Mouse (Mus musculus): Measurements from ENCODE around the gene Traf1. TPM values are rescaled to one million over a fixed set of nuclear protein-coding genes. Genes with fewer than 3 reads are reported as not detected.

The Traf1 gene
- total and polyA plus RNA-seq, 2 experiments from 2014 or later = 2.6 to 3.9 TPM

GRCm38 (mm10) chr2:34978226-34978625, 16.7 kb upstream of the Traf1 start:
- peaks cover 11% of the 10 kb centered on the region; the same call in 1 of the 2 replicates for H3K4me1 ChIP-seq (ENCODE audit: insufficient read depth, low read length)
- H3K9ac ChIP-seq (replicated peaks; ENCODE audit: low read length) = no peak overlapping the region
- no peak for TF ChIP-seq CTCF (IDR thresholded peaks at IDR 0.05; ENCODE audit: low read depth)
- H3K27me3 ChIP-seq (ENCODE audit: insufficient read depth, low read length) = no peaks in the 10 kb centered on the region
- H3K4me2 ChIP-seq (ENCODE audit: low read depth, low read length) = no peak overlapping the region
- H3K9me3 ChIP-seq (ENCODE audit: low read length) = no peaks in the 10 kb centered on the region
- H3K4me3 ChIP-seq (ENCODE audit: low read length) = no peak overlapping the region
- no peaks in the 10 kb centered on the region for H3K36me3 ChIP-seq (ENCODE audit: insufficient read depth, low read length)
- ATAC-seq (no peak), DNase-seq (ENCODE audit: low spot score) (no peak)
- WGBS = 98% methylated on average over 2 of the region's 2 CpGs
- no peak overlapping the region for H3K27ac ChIP-seq

- no peak for TF ChIP-seq CTCF (IDR thresholded peaks at IDR 0.05; ENCODE audit: low read depth)
- Histone ChIP-seq H3K9ac (replicated peaks; ENCODE audit: low read length) (no peak overlapping the region), H3K27me3 (ENCODE audit: insufficient read depth, low read length) (no peaks in the 10 kb centered on the region), H3K36me3 (ENCODE audit: insufficient read depth, low read length) (no peaks in the 10 kb centered on the region), H3K4me1 (ENCODE audit: insufficient read depth, low read length) (peaks cover 2% of the 10 kb centered on the region; the same call in 1 of the 2 replicates), H3K27ac (no peak overlapping the region), H3K4me2 (ENCODE audit: low read depth, low read length) (no peak overlapping the region), H3K4me3 (ENCODE audit: low read length) (no peak overlapping the region), H3K9me3 (ENCODE audit: low read length) (no peaks in the 10 kb centered on the region)
- ATAC-seq = no peak
- no peak for DNase-seq (ENCODE audit: low spot score)
- 89% methylated on average over 8 of the region's 8 CpGs for WGBS
Observed at GRCm38 (mm10) chr2:34976945-34977658, 15.5 kb upstream of the Traf1 start.

DNA sequence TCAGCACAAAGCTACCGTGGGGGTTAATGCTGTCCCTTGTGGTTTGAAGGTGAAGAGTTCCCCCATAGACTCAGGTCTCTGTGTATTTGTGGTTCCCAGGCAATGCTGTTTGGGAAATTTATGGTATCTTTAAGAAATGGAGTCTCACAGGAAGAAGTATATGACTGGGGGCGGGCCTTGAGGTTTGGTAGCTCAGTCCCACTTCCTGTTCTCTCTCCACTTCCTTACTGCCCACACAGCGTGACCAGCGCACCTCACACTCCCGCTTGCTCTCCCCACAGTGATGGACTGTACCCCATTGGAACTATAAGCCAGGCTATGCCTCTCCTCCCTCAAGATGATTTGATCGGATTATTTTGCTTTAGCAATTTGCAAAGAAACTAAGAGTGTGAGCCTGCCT, 14.9 kb upstream of the Traf1 start:
- no peaks in the 10 kb centered on the region for H3K9me3 ChIP-seq (ENCODE audit: low read length)
- H3K9ac ChIP-seq (replicated peaks; ENCODE audit: low read length) = no peak overlapping the region
- H3K4me1 ChIP-seq (ENCODE audit: insufficient read depth, low read length) = no peaks in the 10 kb centered on the region
- H3K4me2 ChIP-seq (ENCODE audit: low read depth, low read length) = no peak overlapping the region
- DNase-seq (ENCODE audit: low spot score) = no peak
- no peak overlapping the region for H3K27ac ChIP-seq
- no peaks in the 10 kb centered on the region for H3K36me3 ChIP-seq (ENCODE audit: insufficient read depth, low read length)
- no peak for TF ChIP-seq CTCF (IDR thresholded peaks at IDR 0.05; ENCODE audit: low read depth)
- 91% methylated on average over 6 of the region's 6 CpGs for WGBS
- no peaks in the 10 kb centered on the region for H3K27me3 ChIP-seq (ENCODE audit: insufficient read depth, low read length)
- ATAC-seq = no peak
- H3K4me3 ChIP-seq (ENCODE audit: low read length) = no peak overlapping the region

DNA sequence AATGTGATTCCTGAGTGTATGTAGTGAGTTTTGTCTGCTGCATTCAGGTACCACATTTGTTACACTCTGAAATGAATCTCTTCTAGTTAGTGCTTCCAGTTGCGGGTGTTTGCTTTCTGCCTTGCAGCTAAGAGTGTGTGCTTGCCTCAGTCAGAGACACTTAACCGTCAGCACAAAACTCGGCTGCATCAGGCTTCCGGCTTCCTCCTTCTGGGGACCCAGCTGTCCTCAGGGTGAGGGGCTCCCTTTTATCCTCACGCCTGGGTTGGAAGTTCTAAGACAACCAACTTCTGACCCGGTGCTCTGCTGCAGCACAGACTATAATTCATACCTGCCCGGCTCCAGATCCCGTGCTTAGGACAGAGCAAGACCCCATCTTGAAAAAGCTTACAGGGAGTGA, 11.5 kb upstream of the Traf1 start:
- 91% methylated on average over 8 of the region's 8 CpGs for WGBS
- Histone ChIP-seq H3K9me3 (ENCODE audit: low read length) (no peaks in the 10 kb centered on the region), H3K4me1 (ENCODE audit: insufficient read depth, low read length) (no peaks in the 10 kb centered on the region), H3K27me3 (ENCODE audit: insufficient read depth, low read length) (no peaks in the 10 kb centered on the region), H3K4me3 (ENCODE audit: low read length) (no peak overlapping the region), H3K36me3 (ENCODE audit: insufficient read depth, low read length) (no peaks in the 10 kb centered on the region), H3K27ac (no peak overlapping the region), H3K9ac (replicated peaks; ENCODE audit: low read length) (no peak overlapping the region), H3K4me2 (ENCODE audit: low read depth, low read length) (no peak overlapping the region)
- ATAC-seq (no peak), DNase-seq (ENCODE audit: low spot score) (no peak)
- TF ChIP-seq CTCF (IDR thresholded peaks at IDR 0.05; ENCODE audit: low read depth) = no peak

GRCm38 (mm10) chr2:34971080-34971888, 9.7 kb upstream of the Traf1 start:
- ATAC-seq = no peak
- H3K27me3 ChIP-seq (ENCODE audit: insufficient read depth, low read length) = no peaks in the 10 kb centered on the region

GRCm38 (mm10) chr2:34970092-34970750, 8.6 kb upstream of the Traf1 start:
- Histone ChIP-seq H3K9ac (replicated peaks; ENCODE audit: low read length) (no peak overlapping the region), H3K4me2 (ENCODE audit: low read depth, low read length) (no peak overlapping the region), H3K9me3 (ENCODE audit: low read length) (no peaks in the 10 kb centered on the region), H3K4me1 (ENCODE audit: insufficient read depth, low read length) (no peaks in the 10 kb centered on the region), H3K27me3 (ENCODE audit: insufficient read depth, low read length) (no peaks in the 10 kb centered on the region), H3K36me3 (ENCODE audit: insufficient read depth, low read length) (no peaks in the 10 kb centered on the region), H3K27ac (no peak overlapping the region), H3K4me3 (ENCODE audit: low read length) (no peak overlapping the region)
- 41% methylated on average over 9 of the region's 9 CpGs for WGBS
- DNase-seq (ENCODE audit: low spot score) (peak; percentile 80), ATAC-seq (peak; percentile 58; the same call in 1 of the 2 replicates)
- peak; percentile 82 for TF ChIP-seq CTCF (IDR thresholded peaks at IDR 0.05; ENCODE audit: low read depth)

More at GRCm38 (mm10) chr2:34971080-34971888, 9.7 kb upstream of the Traf1 start:
- no peaks in the 10 kb centered on the region for H3K36me3 ChIP-seq (ENCODE audit: insufficient read depth, low read length)
- H3K4me2 ChIP-seq (ENCODE audit: low read depth, low read length) = no peak overlapping the region
- TF ChIP-seq CTCF (IDR thresholded peaks at IDR 0.05; ENCODE audit: low read depth) = no peak
- no peaks in the 10 kb centered on the region for H3K9me3 ChIP-seq (ENCODE audit: low read length)
- WGBS = 76% methylated on average over 11 of the region's 11 CpGs
- no peak overlapping the region for H3K9ac ChIP-seq (replicated peaks; ENCODE audit: low read length)
- no peaks in the 10 kb centered on the region for H3K4me1 ChIP-seq (ENCODE audit: insufficient read depth, low read length)
- no peak overlapping the region for H3K27ac ChIP-seq
- no peak overlapping the region for H3K4me3 ChIP-seq (ENCODE audit: low read length)
- no peak for DNase-seq (ENCODE audit: low spot score)
